Comparison of ENCODE assay signal across 8 mouse cellular contexts in the genomic region with DNA sequence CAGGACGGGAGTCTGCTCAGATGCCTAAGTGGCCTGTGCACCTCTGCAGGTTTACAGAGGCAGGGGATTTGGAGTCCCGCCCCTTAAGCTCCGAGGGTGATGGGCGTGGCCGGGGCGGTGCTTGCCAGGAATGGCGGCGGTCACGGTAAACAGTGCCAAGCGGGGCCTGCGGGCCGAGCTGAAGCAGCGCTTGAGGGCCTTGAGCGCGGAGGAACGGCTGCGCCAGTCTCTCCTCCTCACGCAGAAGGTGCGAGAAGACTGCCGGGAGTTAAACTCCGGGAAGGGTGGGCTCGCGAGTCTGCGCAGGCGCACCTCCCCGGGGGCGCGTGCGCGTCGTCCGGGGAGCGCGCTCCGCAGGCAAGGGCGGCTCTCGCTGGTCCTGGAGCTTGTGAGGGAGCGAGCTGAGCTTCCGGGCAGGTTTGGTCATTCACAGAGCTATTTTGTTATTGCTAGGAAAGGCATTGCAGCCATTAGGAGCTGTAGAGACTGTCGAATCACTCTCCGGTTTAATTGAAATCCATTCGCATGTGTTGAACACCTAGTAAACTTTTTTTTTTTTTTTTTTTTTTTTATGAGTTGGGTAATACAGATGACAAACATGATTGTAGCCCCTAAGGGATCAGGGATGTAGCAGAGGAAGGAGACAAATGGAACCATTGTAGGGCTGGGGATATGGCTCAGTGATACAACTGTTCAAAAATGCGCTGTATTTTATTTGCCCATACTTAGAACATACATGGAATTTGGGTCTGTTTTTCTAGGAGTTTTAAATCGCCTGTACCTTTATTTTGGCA. TPM values are rescaled to one million over a fixed set of nuclear protein-coding genes. Genes with fewer than 3 reads are reported as not detected.
DNase-seq lines count a peak whose midpoint lies in the region; ATAC-seq and TF ChIP-seq lines count a peak whose summit lies in the region.
"Not testable (repeated sequence)": the region's sequence is repeated elsewhere in the genome, so short reads cannot be mapped to it uniquely, and the experiment has no call there.

No protein-coding gene starts in this region.

- H3K4me2 ChIP-seq in forebrain, embryonic 14.5 days (ENCODE audit: low read length) = peak overlapping the region; percentile 41
- peak overlapping the region; percentile 41 for H3K4me2 ChIP-seq in heart, postnatal 0 days (ENCODE audit: low read depth, low read length)
- peak overlapping the region; percentile 49 for H3K4me2 ChIP-seq in liver, embryonic 11.5 days

- not testable (repeated sequence) for H3K9ac ChIP-seq in forebrain, embryonic 14.5 days (ENCODE audit: low read length); heart, postnatal 0 days (replicated peaks; ENCODE audit: low read depth, low read length); liver, embryonic 11.5 days (ENCODE audit: low read depth, low read length)

- H3K4me3 ChIP-seq in forebrain, embryonic 14.5 days (ENCODE audit: low read depth, low read length) = peak overlapping the region; percentile 17
- peak overlapping the region; percentile 38 for H3K4me3 ChIP-seq in heart, postnatal 0 days (ENCODE audit: low read depth, low read length)
- peak overlapping the region; percentile 39 for H3K4me3 ChIP-seq in liver, embryonic 11.5 days (ENCODE audit: low read depth, low read length)

- DNase-seq in forebrain, embryonic 14.5 days (ENCODE audit: low spot score) = peak; percentile 16
- not testable (repeated sequence) for DNase-seq in heart, postnatal 0 days (ENCODE audit: low spot score); liver, embryonic 11.5 days (ENCODE audit: low spot score)
- peak; percentile 92 for DNase-seq in kidney, postnatal 14 days
- peak; percentile 68 to 87 for DNase-seq in spleen, postnatal 4 days (ENCODE audit: low spot score in 2 of 2)

- H3K27me3 ChIP-seq in forebrain, embryonic 14.5 days (replicated peaks; ENCODE audit: control insufficient read depth, insufficient read depth, low read length); heart, postnatal 0 days (ENCODE audit: control insufficient read depth, insufficient read depth, low read length); liver, embryonic 11.5 days (replicated peaks; ENCODE audit: control insufficient read depth, insufficient read depth, low read length): not testable (repeated sequence)

- not testable (repeated sequence) for H3K27ac ChIP-seq in forebrain, embryonic 14.5 days (ENCODE audit: low read depth, low read length); liver, embryonic 11.5 days (ENCODE audit: low read depth, low read length)
- peak overlapping the region; percentile 83 for H3K27ac ChIP-seq in heart, postnatal 0 days (ENCODE audit: low read depth)

- H3K9me3 ChIP-seq in forebrain, embryonic 14.5 days (replicated peaks; ENCODE audit: control insufficient read depth, low read length); heart, postnatal 0 days (replicated peaks; ENCODE audit: control insufficient read depth, low read length); liver, embryonic 11.5 days (ENCODE audit: control insufficient read depth, low read length): not testable (repeated sequence)

- peak; percentile 79 for ATAC-seq in CD4-positive, CD25-positive, alpha-beta regulatory T cell, adult 4 months
- ATAC-seq in cerebellum, adult (ENCODE audit: insufficient number of reproducible peaks, low FRiP score, low TSS enrichment) = peak; percentile 93
- peak; percentile 96 for ATAC-seq in forebrain, embryonic 14.5 days
- peak; percentile 91 for ATAC-seq in heart, postnatal 0 days (ENCODE audit: insufficient read depth, low read depth)
- ATAC-seq in liver, embryonic 11.5 days (replicated peaks; ENCODE audit: low FRiP score) = peak; percentile 94
- ATAC-seq in monocyte, adult 5-6 weeks (replicated peaks; ENCODE audit: insufficient number of reproducible peaks, low FRiP score, low TSS enrichment, poor library complexity, severe bottlenecking) = peak; percentile 85

- not testable (repeated sequence) for H3K36me3 ChIP-seq in forebrain, embryonic 14.5 days (ENCODE audit: control insufficient read depth, insufficient read depth, low read length); heart, postnatal 0 days (replicated peaks; ENCODE audit: control insufficient read depth, insufficient read depth, low read length); liver, embryonic 11.5 days (ENCODE audit: control insufficient read depth, insufficient read depth, low read length)

- not testable (repeated sequence) for TF ChIP-seq EP300 in heart, postnatal 0 days (IDR thresholded peaks at IDR 0.05; ENCODE audit: low read depth)

- 17% methylated on average over 5 of the region's 44 CpGs for WGBS in forebrain, embryonic 14.5 days
- WGBS in heart, postnatal 0 days = 10% methylated on average over 5 of the region's 44 CpGs
- 8% methylated on average over 7 of the region's 44 CpGs for WGBS in liver, embryonic 11.5 days

- not testable (repeated sequence) for TF ChIP-seq CTCF in heart, postnatal 0 days (IDR thresholded peaks at IDR 0.05; ENCODE audit: low read depth)

- not testable (repeated sequence) for H3K4me1 ChIP-seq in forebrain, embryonic 14.5 days (ENCODE audit: control insufficient read depth, insufficient read depth, low read length); heart, postnatal 0 days (ENCODE audit: control insufficient read depth, insufficient read depth); liver, embryonic 11.5 days (replicated peaks; ENCODE audit: control insufficient read depth, insufficient read depth, low read length)

RNA-seq across cellular contexts. Expression of a gene that starts 0.8 kb away (rescaled TPM):
- 100 to 1,000 TPM in 1 of 2 experiments, 10 to 100 TPM in 1; 97.1 to 120 TPM for polyA plus RNA-seq in CD4-positive, CD25-positive, alpha-beta regulatory T cell, adult 4 months (2017; shearing (Covaris generic))
- 8.5 and 14.1 TPM in 2 replicates for polyA plus RNA-seq in forebrain, embryonic 14.5 days (2014; fragmentation: Nextera tagmentation; extraction: Ambion mirVana)
- 5.8 and 12.3 TPM in 2 replicates for total RNA-seq in heart, postnatal 0 days (2014; rRNA removed; ENCODE audit: low replicate concordance)
- polyA plus RNA-seq in heart, postnatal 0 days (2015; fragmentation: Nextera tagmentation; extraction: Ambion mirVana) = 18.6 and 19.7 TPM in 2 replicates
- 16.5 and 19.6 TPM in 2 replicates for polyA plus RNA-seq in liver, embryonic 11.5 days (2014; fragmentation: Nextera tagmentation; extraction: Ambion mirVana)
- 53.0 to 88.2 TPM (median 78.6 TPM) in 3 replicates for total RNA-seq in monocyte, adult 5-6 weeks (2017)

RNA-seq across cellular contexts. Expression of a gene that starts 12.1 kb away (rescaled TPM):
- polyA plus RNA-seq in CD4-positive, CD25-positive, alpha-beta regulatory T cell, adult 4 months (2017; shearing (Covaris generic)) = 10 to 100 TPM in 1 of 2 experiments, 1 to 10 TPM in 1; 5.8 to 38.9 TPM
- 0.38 TPM in 1 of 2 replicates, not detected in the other for polyA plus RNA-seq in forebrain, embryonic 14.5 days (2014; fragmentation: Nextera tagmentation; extraction: Ambion mirVana)
- not detected in 2 replicates for total RNA-seq in heart, postnatal 0 days (2014; rRNA removed; ENCODE audit: low replicate concordance)
- 0.67 and 0.85 TPM in 2 replicates for polyA plus RNA-seq in heart, postnatal 0 days (2015; fragmentation: Nextera tagmentation; extraction: Ambion mirVana)
- polyA plus RNA-seq in liver, embryonic 11.5 days (2014; fragmentation: Nextera tagmentation; extraction: Ambion mirVana) = not detected in 2 replicates
- 13.9 to 78.1 TPM (median 28.4 TPM) in 3 replicates for total RNA-seq in monocyte, adult 5-6 weeks (2017)

RNA-seq across cellular contexts. Expression of a gene that starts 12.3 kb away (rescaled TPM):
- polyA plus RNA-seq in CD4-positive, CD25-positive, alpha-beta regulatory T cell, adult 4 months (2017; shearing (Covaris generic)) = 100 to 1,000 TPM; 217 to 227 TPM
- polyA plus RNA-seq in forebrain, embryonic 14.5 days (2014; fragmentation: Nextera tagmentation; extraction: Ambion mirVana) = 1.3 and 1.4 TPM in 2 replicates
- total RNA-seq in heart, postnatal 0 days (2014; rRNA removed; ENCODE audit: low replicate concordance) = 1.3 and 6.3 TPM in 2 replicates
- 1.9 and 2.0 TPM in 2 replicates for polyA plus RNA-seq in heart, postnatal 0 days (2015; fragmentation: Nextera tagmentation; extraction: Ambion mirVana)
- polyA plus RNA-seq in liver, embryonic 11.5 days (2014; fragmentation: Nextera tagmentation; extraction: Ambion mirVana) = 0.45 and 0.75 TPM in 2 replicates
- 467 to 840 TPM (median 592 TPM) in 3 replicates for total RNA-seq in monocyte, adult 5-6 weeks (2017)

Comparison
In these comparisons a context has a peak if more than half of its experiments do, and no peak if none do; other contexts are left out.
1. RNA of a gene that starts 12.3 kb away (polyA plus RNA-seq): 217 to 227 TPM in CD4-positive, CD25-positive, alpha-beta regulatory T cell, adult 4 months; 1.9 to 2.0 TPM in heart, postnatal 0 days, 1.3 to 1.4 TPM in forebrain, embryonic 14.5 days and 0.45 to 0.75 TPM in liver, embryonic 11.5 days; every median in the first group is over 10 times any median in the second.
2. Peak in every context shown above with its lines, with median percentiles within 50 percentile points of each other: ATAC-seq, H3K4me2 ChIP-seq and H3K4me3 ChIP-seq.